Mouse (Mus musculus) spleen, postnatal 36 days (tissue): ENCODE measurements around the gene Sgo2b.
"Not testable (repeated sequence)": the region's sequence is repeated elsewhere in the genome, so short reads cannot be mapped to it uniquely, and the experiment has no call there.

Experiments used
- DNase-seq, 2 experiments: peaks; one replicate each; pipeline ENCODE4 v3.0.0; 2022; ENCODE audit warnings: low spot score in 2 of 2, mixed read lengths in 1 of 2

The Sgo2b gene

DNA sequence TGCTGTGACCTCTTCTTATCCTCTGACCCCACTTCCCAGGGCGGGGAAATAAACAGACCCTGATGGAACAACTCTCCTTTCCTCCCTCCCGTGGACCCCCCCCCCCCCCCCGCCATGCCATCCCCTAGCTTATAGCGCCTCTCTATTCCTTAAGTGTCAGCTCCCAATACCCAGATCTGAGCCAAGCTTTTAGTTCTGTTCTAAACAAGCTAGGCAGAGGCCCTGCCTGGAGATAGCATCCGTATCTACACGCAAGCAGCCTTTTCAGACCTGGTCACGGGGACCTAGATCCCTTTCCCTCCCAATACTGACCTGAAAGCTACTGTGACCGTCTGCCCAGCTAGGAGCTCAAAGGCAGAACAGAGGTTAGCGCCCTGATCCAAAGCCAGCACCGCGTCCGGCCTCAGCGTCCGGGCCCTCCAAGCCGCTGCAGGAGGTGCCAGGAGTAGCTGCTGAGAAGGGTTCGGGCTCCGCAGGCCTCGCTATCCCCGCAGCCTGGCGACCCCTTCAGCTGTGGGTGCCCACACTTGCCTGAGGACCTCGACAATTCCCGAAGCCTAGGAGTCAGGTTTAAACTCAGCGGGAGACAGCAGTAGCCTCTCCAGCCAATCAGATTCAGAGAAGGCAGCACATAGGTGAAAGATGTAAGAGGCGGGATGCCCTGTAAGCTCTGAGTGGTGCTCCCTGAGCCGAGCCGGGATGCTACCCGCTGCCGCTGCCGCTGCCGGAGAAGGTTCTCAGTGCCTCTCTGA lies at the start of gene Sgo2b:
TSS of gene Sgo2b (minus strand) at position 623 of the 752 bp plus-strand sequence.
- no peak for DNase-seq

- DNase-seq = not testable (repeated sequence)
Observed at GRCm38 (mm10) chr8:63970612-63971391, 18.8 kb upstream of the Sgo2b start.

DNA sequence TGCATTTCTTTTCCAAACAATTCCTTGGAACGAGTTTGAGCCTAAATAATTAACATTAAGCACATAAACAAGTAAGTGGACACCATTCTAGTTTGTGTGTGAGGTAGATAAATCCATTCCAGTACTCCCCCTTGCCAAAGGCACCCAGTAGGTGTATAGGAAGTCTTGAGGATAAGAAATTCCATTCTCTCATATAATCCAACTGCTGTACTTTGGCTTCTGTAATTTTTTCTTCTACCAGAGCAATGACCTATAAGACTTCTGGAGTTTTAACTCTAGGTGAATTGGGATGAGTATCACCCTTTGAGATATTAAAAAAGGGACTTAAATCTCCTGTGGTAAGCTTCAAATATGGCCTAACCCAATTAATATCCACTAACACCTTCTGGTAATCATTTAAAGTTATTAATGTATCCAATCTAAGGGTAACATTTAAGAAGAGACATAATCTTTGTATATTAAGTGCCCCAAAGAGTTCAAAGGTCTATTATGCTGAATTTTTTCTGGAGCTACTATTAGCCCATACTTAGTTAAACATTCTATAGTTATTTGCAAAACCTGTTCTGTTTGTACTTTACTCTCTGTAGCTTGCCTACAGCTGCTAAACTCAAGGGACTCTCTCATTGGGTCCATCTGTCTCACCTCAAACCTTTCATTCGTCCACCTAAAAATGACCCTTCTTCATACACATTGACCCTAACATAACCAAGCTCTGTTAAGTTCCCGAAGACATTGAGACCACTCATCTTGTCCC lies 9.2 kb upstream of the Sgo2b start:
- no peak for DNase-seq

DNA sequence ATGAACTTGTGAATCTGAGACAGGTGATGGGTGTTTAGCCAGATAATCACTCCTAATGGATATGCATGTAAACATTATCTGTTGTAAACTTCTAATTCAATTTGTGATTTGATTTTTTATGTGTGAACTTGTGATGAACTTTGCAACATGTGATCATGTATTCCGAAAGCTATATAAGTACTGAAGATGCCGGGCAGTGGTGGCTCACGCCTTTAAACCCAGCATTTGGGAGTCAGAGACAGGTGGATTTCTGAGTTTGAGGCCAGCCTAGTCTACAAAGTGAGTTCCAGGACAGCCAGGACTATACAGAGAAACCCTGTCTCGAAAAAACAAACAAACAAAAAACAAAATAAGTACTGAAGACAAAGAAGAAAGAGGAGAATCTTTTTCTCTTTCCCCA lies 1.8 kb upstream of the Sgo2b start:
- not testable (repeated sequence) for DNase-seq

DNA sequence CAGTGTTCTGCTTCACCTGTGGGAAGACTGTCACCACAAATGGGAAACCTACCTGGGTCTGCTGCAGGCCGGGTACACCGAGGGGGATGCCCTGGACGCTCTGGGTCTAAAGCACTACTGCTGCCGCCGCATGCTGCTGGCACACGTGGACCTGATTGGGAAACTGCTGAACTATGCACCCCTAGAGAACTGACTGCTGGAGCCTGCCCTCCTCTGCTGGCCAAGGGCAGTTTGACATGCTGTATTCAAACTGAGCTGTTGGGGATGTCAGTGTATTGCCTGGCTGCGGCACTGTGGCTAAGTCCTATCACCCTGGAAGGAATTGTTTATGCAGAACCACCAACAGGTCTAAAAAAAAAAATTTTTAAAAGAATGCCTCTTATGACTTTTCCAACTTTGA lies 18.9 kb downstream of the Sgo2b start:
- no peak for DNase-seq

DNA sequence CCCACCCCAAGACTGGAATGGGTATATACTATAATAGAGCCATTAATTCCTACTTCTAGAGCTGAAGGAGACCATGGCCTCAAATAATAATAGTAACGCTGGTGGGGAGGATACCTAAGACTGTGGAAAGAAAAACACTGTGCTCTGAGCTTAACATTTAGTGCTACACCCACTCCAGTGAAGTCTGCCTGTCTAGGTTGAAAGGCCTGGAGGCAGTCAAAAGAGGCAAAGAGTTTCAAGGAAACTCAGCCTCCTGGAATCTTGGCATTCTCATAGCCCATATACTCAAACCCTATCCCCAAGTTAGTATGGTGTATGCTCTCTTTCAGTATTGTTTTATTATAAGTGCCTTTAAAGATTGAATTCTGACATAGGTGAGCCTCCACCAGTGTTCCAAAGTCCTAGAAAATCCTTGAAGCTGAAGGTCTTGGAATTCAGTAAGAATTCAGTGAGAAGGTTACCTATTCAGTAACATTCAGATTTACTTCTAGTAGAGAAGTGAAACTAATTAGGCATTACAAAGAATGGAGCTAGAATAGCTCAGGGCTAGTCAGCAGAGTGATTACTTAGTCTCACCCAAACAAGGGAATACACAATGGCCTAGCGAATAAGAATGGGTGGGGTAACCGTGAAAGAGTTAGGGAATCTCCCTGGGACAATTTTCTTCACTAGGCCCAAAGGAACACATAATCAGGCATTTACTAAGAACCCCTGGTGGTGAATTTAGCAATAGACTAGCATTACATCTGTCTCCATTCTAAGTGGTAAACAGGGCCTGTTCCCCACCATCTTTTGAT lies 22.5 kb downstream of the Sgo2b start:
- DNase-seq = no peak

- no peak for DNase-seq
Observed at GRCm38 (mm10) chr8:63921257-63921960, 30.6 kb downstream of the Sgo2b start.

DNA sequence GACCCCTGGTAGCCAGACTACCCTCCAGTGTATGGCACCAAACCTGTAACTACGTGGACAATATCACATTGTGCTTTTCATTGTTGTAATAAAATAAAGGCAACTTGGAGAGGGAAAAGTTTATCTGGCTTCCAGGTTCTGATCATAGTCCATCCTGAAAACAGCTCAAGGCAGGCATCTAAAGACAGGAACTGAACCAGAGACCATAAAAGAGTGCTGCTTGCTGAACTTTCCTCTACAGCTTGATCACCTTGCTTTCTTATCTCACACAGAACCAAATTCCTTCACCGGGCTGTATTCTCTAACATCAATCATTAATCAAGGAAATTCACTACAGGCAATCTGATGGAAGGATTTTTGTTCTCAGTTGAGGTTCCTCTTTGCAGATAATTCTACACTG lies 57.0 kb downstream of the Sgo2b start:
- no peak for DNase-seq

DNA sequence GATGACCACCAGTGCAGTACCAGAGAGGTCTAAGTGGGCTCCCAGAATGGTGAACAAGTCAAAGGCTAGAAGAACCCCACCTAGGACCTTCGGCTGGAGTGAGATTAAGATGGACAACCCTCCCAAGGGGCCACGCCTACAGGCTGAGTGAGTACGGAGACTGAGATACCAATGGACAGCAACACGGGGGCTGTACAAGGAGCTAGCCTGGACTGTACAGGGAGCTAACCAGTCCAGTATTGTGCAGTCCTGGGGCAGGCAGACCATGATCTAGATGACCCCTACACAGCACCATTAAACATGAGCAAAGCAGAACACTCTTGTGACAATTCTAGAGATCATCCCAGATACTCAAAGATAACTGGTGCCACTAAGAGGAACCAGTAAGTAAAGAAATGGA lies 73.7 kb downstream of the Sgo2b start:
- no peak for DNase-seq

DNA sequence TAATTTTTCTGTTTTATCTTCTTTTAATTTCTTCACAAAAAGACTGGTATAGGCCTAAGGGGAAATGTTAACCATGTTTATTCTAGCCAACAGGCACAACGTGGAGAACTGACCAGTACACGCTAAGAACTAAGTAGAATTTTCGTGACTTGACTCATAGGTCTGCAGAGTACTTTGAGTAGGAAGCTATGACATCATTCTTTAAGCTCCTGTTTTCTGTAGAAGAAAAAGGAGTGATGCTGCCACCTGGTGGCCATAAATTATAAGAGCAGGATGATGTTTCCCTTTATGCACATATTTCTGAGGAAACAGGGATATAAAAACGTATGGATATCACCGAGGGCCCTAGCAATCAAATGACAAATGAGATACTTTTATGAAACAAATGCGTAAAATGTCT lies 74.7 kb downstream of the Sgo2b start:
- no peak for DNase-seq

DNA sequence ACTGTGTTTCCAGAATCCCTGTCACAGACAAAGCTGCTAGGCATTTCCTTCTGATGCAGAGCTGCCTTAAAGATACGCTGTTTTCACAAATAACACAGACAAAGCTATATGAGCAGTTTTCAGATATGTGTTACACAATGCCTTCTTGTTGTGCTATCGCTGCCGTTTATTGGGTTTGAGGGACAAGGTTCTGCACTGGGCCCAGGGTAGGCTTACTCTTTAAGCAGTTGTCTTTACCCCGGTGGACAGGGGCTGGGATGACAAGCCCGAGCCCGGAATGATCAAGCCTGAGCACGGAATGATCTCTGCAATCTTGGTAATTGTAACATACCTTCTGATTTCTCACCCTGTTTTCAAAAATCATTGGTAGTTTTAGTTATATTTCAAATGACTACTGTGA lies 75.1 kb downstream of the Sgo2b start:
- no peak for DNase-seq
